Mouse (Mus musculus) left cerebral cortex, postnatal 36 days (tissue): ENCODE measurements around the gene Shank2. TPM values are rescaled to one million over a fixed set of nuclear protein-coding genes. Genes with fewer than 3 reads are reported as not detected.

Experiments
- DNase-seq, 2 experiments: peaks; one replicate each; pipeline ENCODE4 v3.0.0; 2021 to 2022; ENCODE audit warnings: low spot score in 2 of 2, mixed read lengths in 1 of 2
- intact Hi-C: fragments of 180-260 bp; cut with DNase I; formaldehyde crosslinking; loops from one replicate; pipeline ENCODE4 v1.15.1; 2025
- total RNA-seq, 2 experiments: library from RNA; stranded (reverse); gene quantifications; 2 replicates each; pipeline ENCODE4 v1.2.3; 2021

Shank2 gene
- total RNA-seq, 2 experiments from 2014 or later, result 133 to 174 TPM

DNA sequence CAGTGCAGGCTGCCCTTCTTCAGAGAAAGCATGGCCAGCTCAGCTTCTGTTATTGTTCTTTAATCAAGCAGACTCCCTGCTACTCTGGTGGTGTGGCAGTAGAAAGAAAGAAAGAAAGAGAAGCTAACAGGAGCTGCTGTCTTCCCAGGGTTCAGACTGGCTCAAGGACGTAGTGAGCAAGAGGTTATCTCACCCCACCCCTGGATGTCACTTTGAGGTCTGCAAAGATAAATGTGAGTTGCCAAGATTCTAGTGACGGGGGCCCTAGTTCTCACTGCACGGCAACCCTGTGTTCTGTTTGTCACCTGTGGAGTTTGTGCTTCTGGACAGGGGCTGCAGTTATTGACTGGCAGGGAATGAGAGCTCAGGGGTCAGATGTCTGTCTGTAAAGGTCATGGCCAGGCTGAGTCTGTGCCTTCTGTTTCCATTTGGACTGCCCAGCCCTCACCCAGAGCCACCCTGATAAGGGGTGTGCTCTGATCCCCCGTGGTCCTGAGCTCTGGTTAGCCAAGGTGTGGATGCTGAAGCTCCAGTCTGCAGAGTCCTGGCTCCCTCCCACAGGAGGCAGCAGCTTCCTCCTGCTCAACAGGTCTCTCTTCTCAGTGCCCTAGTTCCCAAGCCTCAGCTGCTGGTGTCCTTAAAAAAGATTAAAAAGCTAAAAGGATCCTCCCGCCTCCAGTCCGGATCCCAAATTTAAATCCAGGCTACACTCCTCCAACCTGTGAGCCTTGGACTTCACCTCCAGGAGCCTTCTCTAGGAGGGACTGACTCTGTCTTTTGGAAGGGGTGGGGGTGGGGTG lies 238.0 kb downstream of the Shank2 start:
- DNase-seq, result peak in 1 of 2 experiments; percentile 38
- intact Hi-C loops, result loop anchor here (1.0 to 5.0 kb wide), 2 partner anchors 46 to 178 kb away; no protein-coding TSS in a partner anchor

DNA sequence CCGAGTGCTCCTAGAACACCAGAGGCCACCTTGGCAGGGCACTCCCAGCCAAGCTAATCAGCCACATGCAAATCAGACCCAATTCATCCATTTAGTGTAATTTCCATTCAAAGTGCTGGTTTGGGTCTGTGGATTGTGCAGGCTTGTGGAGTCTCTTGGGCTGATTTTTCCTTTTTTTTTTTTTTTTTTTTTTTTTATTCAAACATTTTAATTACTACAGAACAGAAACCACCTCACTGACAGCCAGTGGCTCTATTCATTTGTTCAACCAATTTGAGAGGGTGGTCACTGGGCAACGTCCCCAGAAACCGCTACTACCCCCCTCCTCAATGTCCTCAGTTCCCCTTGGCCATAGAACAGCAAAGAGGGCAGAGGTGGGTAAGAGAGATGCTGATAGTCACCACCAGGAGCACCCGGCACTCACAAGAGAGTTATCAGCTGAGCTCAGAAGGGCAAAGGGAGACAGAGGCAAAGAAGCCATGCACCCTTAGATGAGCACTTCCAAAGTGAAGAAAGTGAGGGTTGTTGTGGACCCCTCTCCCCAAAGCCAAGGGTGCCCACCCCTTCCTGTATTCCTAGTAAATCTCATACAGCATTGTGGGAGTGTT lies 239.1 kb downstream of the Shank2 start:
- intact Hi-C loops, result no loop called here
- no peak for DNase-seq

DNA sequence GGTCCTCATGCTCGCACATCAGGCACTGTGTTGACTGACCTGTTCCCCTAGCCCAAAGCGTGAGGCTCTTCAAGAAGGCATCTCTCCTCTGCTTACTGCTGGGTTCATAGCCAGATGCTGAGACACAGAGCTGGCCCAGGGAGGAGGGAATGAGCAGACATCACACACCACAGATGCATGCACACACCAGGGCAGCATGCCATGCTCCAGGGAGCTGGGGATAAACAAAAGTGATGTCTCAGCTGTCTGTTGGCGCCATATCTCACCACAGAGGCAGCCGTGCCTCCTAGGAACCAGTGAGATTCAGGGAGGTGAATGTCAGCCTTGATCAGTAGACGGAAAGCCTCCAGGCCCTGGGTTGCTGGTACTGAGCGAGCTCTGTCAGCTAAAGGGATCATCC lies 242.5 kb downstream of the Shank2 start:
- intact Hi-C loops, result no loop called here
- no peak for DNase-seq

DNA sequence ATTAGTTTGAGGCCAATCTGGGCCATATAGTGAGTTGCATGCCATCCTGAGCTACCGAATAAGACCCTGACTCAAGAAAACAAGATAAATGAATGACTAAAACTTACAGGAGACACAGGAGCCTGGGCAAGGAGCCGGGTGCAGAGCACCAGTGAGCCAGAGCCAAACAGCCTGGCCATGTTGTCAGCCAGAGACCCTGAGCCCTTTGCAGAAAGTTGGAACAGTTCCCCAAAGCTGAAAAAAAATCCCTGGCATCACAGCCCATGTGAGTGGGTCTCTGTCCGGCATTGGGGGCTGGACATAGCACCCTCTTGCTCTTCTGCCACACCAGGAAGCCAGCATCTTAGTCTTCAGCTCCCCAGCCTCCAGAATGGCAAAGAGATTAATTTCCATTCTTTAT lies 244.5 kb downstream of the Shank2 start:
- intact Hi-C loops, result no loop called here
- no peak for DNase-seq

DNA sequence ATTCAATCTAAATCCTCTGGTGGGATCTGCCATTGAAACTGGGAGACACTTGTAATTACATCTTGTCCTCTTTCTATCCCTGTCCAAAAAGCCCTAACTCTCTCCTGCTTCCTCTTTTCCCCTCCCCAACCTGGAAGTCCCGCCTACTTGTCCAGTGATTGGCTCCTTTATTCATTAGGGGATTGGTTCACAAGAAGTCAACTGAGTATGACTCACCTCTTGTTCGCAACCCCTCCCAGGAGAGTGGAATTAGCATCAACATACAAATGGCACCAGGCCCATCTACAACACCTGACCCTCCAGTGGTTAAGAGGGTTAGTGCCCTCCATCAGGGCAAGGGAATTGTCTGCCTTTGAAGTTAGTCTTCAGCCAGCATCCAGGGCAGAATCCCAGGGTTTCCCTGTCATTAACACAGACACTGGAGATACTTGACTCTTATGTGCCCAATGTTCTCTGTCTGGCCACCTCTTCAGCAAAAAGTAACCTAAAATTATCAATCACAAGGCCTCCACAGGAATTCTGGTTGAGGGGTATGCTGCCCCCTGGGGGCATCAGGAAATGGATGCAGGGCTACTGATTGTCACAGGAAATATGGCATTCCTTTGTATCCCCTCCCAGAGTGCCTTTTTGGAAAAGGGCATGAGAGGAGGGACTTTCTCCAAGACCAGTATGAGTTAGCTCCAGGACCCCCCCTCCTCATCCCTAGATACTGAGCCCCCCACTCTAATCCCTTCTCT lies 247.1 kb downstream of the Shank2 start:
- intact Hi-C loops, result no loop called here
- no peak for DNase-seq

DNA sequence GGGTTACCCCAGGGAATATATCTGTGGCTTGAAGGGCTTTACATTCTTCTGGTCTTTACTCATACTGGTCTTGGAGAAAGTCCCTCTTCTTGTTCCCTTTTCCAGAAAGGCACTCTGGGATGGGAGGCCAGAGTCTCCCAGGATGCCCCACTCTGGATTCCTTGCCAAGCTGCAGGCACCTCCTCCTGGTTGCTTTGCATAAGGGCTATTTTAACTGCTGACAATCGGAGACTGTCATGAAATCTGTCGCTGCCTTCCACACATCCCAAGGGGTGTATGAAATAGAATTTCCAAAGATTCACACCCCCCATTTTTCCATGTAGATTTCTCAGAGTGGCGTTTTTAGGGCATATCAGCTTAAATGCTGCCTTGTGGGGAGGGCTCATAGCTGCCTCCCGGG lies 249.1 kb downstream of the Shank2 start:
- intact Hi-C loops, result loop anchor here (1.0 kb wide), 1 partner anchor 36 kb away; no protein-coding TSS in a partner anchor
- peak in 1 of 2 experiments; percentile 53 for DNase-seq

DNA sequence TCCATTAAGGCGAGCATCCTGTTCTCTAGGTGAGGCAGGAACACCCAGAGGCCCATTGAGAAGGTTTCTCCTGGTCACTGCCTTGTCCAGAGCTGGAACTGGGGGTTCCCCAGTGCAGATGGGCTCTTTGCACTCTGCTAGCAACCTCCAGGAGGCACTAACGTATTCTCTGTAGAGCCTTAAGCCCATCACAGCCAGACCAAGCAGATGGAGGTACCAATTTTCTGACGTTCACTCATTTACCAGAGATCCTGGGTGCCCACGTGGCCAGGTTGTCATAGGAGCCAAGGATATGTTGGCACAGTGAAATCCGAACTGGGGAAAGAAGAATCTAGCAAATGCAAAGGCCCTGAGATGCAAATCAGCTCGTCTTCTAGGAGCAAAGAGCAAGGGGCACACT lies 249.5 kb downstream of the Shank2 start:
- intact Hi-C loops, result no loop called here
- peak in 1 of 2 experiments; percentile 60 for DNase-seq

DNA sequence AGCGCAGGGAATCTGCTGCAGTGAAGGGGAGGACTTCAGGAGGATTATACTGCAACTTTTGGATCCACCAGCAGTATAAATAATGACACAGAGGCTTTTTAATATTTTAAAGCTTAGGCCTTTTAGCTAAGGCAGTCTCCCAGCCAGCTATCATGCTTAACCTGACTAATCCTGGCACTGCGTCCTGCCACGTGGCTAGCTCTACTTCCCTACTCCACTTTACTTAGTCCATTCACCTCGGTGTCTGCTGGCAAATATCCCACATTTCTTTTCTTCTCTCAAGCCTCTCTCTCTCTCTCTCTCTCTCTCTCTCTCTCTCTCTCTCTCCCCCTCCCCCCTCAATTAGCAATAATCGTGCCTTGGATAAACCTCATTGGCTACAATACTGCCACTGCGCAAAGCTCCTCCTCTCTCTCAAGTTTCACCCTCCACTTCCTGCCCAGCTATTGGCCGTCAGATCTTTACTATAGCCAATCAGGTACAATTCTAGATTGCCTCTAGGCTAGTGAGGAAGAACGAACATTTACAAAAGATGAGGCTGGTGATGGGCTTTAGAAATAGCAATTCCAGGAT lies 253.0 kb downstream of the Shank2 start:
- DNase-seq, result no peak
- intact Hi-C loops, result no loop called here

DNA sequence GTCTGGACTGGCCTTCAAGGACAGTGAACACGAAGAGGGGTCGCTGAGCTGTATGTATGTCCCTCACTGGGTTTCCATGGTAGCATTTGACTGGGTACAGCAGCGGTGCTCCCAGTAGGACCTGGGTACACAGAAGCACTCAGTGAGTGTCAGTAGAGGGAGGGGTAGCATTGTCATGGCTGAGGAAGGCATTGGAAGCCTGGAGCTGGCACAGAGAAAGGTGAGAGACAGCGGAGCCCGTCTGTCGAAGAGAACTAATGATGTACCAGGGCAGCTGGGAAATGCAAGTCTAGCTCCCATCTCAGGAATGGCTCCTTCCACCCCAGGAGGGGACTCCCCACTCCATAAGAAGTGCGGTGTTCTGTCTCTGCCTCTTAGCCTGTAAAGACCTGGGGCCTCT lies 256.1 kb downstream of the Shank2 start:
- no peak for DNase-seq
- intact Hi-C loops, result no loop called here

DNA sequence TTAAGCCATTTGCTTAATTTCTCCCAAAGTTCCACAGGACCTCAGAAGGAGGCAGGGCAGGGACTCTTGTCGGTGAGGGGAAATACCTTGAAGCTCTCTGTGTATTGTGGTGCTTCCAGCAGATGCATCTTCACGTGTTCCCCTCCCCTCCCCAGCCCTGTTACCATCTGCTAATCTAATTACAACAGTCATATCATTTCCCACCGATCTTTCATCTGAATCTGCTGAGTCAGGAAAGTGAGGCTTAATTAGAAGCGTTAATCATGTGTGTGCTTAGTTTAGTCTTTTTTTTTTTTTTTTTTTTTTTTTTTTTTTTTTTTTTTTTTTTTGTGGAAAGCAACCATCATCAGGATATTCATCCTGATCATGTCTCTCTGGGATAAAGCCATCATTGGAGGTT lies 256.6 kb downstream of the Shank2 start:
- intact Hi-C loops, result no loop called here
- no peak for DNase-seq

DNA sequence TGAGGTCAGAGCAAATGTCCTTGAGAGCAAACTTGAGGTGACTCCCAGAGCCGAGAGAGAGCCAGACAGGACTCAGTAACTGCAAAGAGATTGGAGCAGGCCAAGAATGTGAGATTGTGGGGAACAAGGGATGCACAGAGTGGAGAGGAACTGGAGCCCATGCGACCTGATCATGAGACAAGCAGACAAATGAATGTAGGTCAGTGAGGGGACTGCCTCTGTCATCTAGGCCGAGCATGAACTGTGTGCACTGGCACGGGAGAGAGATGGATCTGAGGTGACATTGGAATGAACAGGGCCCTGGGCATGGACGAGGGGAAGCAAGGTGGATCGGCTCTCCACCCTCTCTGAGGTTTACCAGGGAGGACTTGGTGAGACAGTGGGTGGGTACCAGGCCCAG lies 260.9 kb downstream of the Shank2 start:
- intact Hi-C loops, result no loop called here
- no peak for DNase-seq

DNA sequence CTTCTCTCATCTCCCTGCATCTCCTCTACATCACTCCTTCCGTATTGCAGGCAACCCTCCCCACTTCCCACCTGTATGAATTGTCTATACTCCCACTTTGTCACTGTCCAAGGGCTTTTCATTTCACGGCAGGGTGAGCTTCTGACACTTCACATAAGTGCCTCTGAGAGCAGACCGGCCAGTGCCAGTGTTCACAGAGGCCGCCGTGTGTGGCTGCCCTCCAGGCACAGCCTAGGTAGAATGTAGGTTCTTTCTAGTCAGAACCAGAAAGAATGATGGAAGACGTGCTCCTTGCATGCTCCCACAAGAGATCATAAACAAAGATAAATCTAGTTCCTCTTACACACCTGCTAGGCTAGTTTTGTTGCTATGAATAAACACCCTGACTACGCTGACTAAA lies 265.0 kb downstream of the Shank2 start:
- intact Hi-C loops, result no loop called here

DNA sequence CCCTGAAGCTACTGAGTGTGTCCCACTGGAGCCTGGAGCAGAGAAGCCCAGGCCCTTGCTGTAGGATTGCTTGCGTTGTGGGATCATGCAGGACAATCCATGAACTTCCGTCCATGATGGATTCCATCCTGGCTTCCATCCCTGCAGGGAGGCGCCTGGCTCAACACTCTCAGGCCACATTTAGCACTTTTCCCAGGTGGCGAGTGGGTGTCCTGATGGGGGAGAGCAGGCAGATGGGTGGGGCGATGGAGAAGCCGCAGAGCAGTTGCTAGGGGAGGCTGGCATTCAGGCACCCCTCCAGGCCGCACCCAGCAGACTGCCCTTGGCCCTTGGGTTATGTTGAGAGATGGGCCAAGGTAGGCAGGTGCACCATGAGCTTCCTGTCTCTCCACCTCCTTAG lies 266.6 kb downstream of the Shank2 start:
- intact Hi-C loops, result no loop called here
- DNase-seq, result peak; percentile 66 to 85

More for the DNA sequence above, 265.0 kb downstream of the Shank2 start:
- DNase-seq, result no peak

DNA sequence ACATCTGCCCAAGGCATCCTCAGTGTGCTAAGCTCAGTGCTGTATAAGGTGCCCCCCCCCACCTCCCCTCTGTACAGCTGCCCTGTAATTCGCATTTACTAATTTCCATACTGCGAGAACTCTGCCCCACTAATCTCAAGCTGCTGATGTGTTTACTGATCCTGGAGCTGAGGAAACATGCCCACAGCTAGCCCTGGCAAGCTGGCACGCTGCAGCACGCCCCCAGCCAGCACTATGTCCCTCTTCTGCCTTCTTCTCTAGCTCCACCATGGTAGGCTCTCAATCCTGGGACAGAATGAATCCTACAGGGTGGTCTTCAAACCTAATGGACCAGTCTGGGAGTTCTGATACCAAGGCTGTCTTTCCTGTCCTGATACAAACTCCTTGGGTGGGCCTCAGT lies 267.1 kb downstream of the Shank2 start:
- peak in 1 of 2 experiments; percentile 30 for DNase-seq
- intact Hi-C loops, result no loop called here

DNA sequence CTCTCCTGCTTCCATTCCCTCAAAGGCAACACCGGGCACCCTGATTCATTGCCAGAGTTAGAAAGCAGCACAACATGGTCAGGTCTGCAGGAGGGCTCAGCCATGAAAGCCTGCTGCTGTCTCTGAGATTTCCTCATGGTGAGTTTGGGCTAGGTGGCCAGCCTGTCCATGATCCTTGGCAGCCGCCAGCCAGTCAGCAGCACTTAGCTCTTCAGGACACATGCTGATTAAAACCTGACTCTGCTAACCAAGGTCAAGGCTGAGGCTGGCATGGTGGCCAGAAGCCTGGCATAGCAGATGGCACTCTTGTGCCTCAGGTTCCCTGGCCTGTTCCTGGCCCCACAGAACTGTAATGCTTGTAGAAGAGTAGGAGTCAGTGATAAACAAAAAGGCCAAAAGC lies 269.3 kb downstream of the Shank2 start:
- intact Hi-C loops, result no loop called here
- DNase-seq, result no peak

DNA sequence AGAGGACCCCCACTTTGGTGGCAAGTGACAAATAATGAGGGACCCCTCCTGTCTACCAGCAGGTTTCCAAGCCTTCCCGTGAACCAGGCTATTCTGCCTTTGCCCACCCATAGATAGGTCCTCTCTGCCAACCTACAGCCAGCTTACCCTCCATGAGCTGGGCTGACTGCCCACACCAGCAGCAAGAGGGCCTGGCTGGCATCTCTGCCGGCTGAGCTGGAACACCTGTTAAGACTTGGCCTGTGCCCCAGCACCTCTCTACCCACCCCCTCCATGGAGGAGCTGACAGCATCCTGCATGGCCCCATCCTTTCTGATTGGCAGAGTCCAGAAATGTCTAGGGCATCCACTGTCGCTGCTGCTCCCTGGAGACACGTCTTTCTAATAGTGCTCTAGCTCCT lies 277.0 kb downstream of the Shank2 start:
- no peak for DNase-seq
- intact Hi-C loops, result loop anchor here (5.0 kb wide), 1 partner anchor 51 kb away; no protein-coding TSS in a partner anchor

DNA sequence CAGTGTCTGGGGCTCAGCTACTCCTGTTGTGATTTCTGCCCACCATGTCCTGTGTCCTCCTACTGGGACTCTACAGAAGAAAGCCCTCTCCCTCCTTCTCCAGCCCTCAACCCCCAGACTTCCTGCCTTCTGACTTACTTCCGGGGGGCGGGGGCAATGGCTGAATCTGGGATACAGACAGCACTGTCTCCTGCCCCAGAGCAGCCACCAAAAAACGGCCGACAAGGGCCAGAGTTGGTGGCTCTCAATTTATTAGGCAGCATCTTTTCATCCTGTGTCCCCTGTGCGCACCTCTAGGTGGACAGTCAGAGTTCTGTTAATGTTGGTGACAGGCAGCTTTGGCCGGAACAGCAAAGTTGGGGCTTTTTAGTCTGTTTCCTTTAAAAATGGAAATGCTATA lies 282.0 kb downstream of the Shank2 start:
- peak in 1 of 2 experiments; percentile 58 for DNase-seq
- intact Hi-C loops, result no loop called here

DNA sequence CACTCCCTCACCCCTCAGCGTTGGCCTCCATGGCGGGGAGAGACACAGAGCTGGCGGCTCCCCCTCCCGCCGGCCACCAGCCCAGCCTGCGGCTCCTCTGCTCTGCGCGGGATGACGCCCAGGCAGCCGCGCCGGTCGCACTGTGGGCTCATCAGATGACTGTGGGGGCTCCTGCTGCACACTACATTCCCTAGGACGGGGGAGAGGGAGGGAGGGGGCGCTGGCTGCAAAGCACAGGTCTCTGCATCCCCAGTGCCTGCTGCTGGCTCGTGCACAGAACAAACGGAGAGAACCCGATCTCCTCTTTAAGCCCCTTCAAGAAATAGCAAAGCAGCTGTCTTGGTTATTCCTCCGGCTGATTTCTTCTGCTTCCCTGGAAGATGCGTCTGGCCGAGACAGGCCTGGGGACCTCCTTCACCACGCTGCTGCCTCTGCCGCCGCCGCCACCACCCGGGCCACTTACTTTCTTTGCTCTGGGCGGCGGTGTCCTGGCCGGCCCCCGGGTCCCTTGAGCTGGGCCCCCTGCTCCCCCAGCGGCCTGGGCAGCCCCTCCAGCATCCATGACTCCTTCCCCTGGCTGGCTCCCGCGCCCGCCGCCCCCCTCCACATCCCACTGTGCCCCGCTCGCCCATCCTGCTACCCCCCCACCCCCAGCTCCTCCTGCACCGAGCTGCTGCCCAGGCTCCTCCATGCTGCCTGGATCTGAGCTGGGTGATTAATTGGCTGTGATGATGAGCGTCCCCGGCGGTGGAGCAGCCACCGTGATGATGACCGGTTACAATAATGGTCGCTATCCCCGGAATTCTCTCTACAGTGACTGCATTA lies 282.7 kb downstream of the Shank2 start:
- DNase-seq, result peak; percentile 72 to 85
- intact Hi-C loops, result loop anchor here (1.0 to 5.0 kb wide), 2 partner anchors 45 to 133 kb away; no protein-coding TSS in a partner anchor

DNA sequence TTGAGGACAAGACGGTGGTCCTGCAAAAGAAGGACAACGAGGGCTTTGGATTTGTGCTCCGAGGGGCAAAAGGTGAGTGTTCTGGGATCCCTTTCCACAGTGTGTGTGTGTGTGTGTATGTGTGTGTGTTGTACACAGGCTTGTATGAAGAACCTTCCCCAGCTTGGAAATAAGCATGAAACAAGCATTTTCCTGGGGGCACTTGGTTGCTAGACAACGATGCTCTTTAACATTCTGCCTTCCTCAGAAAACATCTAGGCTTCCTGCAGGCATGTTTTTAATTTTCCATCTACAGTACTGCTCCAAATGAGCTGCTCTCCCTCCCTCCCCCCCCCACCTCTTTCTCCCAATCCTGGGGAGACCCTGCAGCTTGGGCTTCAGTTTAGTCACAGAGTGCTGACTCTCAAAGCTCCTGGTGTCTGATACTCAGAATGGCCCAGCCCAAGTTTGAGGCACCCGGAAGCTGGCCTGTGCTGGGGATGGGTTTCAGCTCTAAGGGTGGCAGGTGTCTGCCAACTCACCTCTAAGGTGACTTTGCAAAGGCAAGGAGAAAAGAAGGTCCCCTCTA lies 283.4 kb downstream of the Shank2 start:
- DNase-seq, result no peak
- intact Hi-C loops, result loop anchor here (1.0 to 5.0 kb wide), 2 partner anchors 46 to 132 kb away; no protein-coding TSS in a partner anchor
